Mouse (Mus musculus): ENCODE data around the gene Arhgef17. TPM values are rescaled to one million over a fixed set of nuclear protein-coding genes. Genes with fewer than 3 reads are reported as not detected.

The Arhgef17 gene
- total RNA-seq (2021) = 100 to 1,000 TPM; 136 to 141 TPM
- long read RNA-seq, experiment 1, full-length matches to known transcripts = 28 of 77 reads
- long read RNA-seq, experiment 1, partial matches to known transcripts = 14 of 77 reads
- long read RNA-seq, experiment 1, other reads (novel, unspliced or antisense) = 35 of 77 reads
- long read RNA-seq, experiment 2, full-length matches to known transcripts = 6 of 24 reads
- long read RNA-seq, experiment 2, partial matches to known transcripts = 5 of 24 reads
- long read RNA-seq, experiment 2, other reads (novel, unspliced or antisense) = 13 of 24 reads

- DNase-seq (ENCODE audit: low spot score in 2 of 2) = no peak
These were observed at the start of gene Arhgef17 for GRCm38 (mm10) chr7:100931926-100932480. Arhgef17 (minus strand) TSS chr7:100932107.

- DNase-seq (ENCODE audit: low spot score in 2 of 2) = no peak
These were observed 47.3 kb upstream of the Arhgef17 start for GRCm38 (mm10) chr7:100979175-100979574.

- DNase-seq (ENCODE audit: low spot score in 2 of 2) = no peak
These were observed 46.3 kb upstream of the Arhgef17 start for GRCm38 (mm10) chr7:100978171-100978570.

GRCm38 (mm10) chr7:100974135-100974903, 42.4 kb upstream of the Arhgef17 start, which contains the start of gene P2ry6:
P2ry6 (minus strand) TSS chr7:100974649.
- no peak for DNase-seq (ENCODE audit: low spot score in 2 of 2)

GRCm38 (mm10) chr7:100972875-100973274, 41.0 kb upstream of the Arhgef17 start:
- DNase-seq (ENCODE audit: low spot score in 2 of 2) = no peak

- no peak for DNase-seq (ENCODE audit: low spot score in 2 of 2)
These were observed 37.2 kb upstream of the Arhgef17 start for GRCm38 (mm10) chr7:100968874-100969659.

- no peak for DNase-seq (ENCODE audit: low spot score in 2 of 2)
These were observed 36.5 kb upstream of the Arhgef17 start for GRCm38 (mm10) chr7:100968376-100968775.

GRCm38 (mm10) chr7:100967850-100968249, 35.9 kb upstream of the Arhgef17 start:
- no peak for DNase-seq (ENCODE audit: low spot score in 2 of 2)

GRCm38 (mm10) chr7:100966014-100966413, 34.1 kb upstream of the Arhgef17 start:
- no peak for DNase-seq (ENCODE audit: low spot score in 2 of 2)

- DNase-seq (ENCODE audit: low spot score in 2 of 2) = no peak
These were observed 33.2 kb upstream of the Arhgef17 start for GRCm38 (mm10) chr7:100965079-100965478.

GRCm38 (mm10) chr7:100964242-100964641, 32.3 kb upstream of the Arhgef17 start:
- DNase-seq (ENCODE audit: low spot score in 2 of 2) = no peak

GRCm38 (mm10) chr7:100963381-100963780, 31.5 kb upstream of the Arhgef17 start:
- no peak for DNase-seq (ENCODE audit: low spot score in 2 of 2)

GRCm38 (mm10) chr7:100961146-100961545, 29.2 kb upstream of the Arhgef17 start:
- DNase-seq (ENCODE audit: low spot score in 2 of 2) = no peak

- DNase-seq (ENCODE audit: low spot score in 2 of 2) = no peak
These were observed 28.6 kb upstream of the Arhgef17 start for GRCm38 (mm10) chr7:100960462-100960861.

- no peak for DNase-seq (ENCODE audit: low spot score in 2 of 2)
These were observed 26.5 kb upstream of the Arhgef17 start for GRCm38 (mm10) chr7:100958426-100958825.

GRCm38 (mm10) chr7:100952686-100953085, 20.8 kb upstream of the Arhgef17 start:
- no peak for DNase-seq (ENCODE audit: low spot score in 2 of 2)

GRCm38 (mm10) chr7:100951903-100952302, 20.0 kb upstream of the Arhgef17 start:
- DNase-seq (ENCODE audit: low spot score in 2 of 2) = no peak

- DNase-seq (ENCODE audit: low spot score in 2 of 2) = no peak
These were observed 18.6 kb upstream of the Arhgef17 start for GRCm38 (mm10) chr7:100950481-100951010.

GRCm38 (mm10) chr7:100950031-100950430, 18.1 kb upstream of the Arhgef17 start:
- no peak for DNase-seq (ENCODE audit: low spot score in 2 of 2)

GRCm38 (mm10) chr7:100944738-100945137, 12.8 kb upstream of the Arhgef17 start:
- DNase-seq (ENCODE audit: low spot score in 2 of 2) = no peak

- DNase-seq (ENCODE audit: low spot score in 2 of 2) = no peak
These were observed 12.4 kb upstream of the Arhgef17 start for GRCm38 (mm10) chr7:100944306-100944705.
